Mouse (Mus musculus): ENCODE results near the gene Fgd6.

Fgd6 gene

DNA sequence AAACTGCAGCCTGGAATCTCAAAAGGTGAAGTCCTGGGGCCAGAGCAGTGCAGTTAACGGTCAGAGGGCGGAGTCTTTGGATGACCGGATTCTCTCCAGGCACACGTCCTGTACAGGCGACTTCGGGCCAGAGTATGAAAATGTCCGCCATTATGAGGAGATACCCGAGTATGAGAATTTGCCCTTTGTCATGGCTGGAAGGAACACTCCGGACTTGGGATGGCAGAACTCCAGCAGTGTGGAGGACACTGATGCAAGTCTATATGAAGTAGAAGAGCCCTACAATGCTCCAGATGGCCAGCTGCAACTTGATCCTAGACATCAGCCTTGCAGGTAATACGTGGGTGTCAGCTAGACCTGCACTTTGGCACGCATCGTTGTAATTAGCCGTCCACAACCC is 9.5 kb downstream of the Fgd6 start:
- DNase-seq (ENCODE audit: low read depth, low spot score) = no peak

DNA sequence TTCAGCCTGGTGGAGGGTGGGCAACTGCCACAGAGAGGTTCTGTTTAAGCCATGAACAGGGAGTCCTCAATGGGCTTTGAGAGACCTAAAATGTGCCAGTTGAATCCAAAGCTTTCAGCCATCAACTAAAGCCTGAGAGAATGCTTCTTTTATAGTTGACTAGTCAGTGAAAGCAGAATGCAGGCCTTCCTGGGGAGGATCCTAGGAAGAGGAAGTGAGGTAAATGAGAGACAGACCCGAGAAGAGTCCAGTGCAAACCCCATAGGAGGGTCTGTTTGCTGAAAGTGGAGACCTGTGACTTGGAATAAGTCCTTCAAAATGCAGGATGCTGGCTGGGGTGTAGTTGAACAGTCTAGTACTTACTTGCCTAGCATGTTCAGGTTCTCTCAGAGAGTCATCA is 11.2 kb downstream of the Fgd6 start:
- DNase-seq (ENCODE audit: low read depth, low spot score) = no peak

DNA sequence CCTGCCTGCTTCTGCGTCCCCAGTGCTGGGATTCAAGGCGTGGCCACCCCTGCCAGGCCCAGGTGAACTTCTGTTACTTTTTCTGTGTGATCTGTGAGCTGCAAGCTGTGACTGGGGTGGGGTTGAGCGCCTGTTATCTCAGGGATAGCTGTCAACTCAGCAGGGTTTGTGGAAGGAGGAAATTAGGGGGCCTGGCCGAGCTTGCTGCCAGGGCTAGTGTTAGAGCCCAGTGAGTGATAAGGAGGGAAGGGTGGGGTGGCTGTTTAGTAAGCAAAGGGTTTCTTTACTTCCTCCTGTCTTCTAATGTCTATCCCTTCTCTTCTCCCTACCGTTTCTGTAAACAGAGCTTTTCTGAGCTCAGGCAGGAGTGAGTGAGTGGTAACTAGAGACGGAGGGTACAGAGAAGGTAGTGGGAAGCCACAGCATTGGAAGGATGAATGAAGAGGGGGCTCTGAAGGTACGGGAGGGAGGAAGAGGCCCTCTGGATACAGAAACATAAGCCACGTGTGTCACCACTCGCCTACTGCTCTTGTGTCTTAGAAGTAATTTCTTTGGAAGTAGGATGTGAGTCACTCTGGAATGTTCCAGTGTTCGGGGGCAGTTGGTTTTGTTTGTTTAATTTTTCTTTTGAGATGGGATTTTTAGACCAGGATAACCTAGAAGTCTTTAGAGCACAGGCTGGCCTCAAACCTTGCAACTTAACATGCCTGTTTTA is 12.2 kb downstream of the Fgd6 start:
- DNase-seq (ENCODE audit: low read depth, low spot score) = no peak

DNA sequence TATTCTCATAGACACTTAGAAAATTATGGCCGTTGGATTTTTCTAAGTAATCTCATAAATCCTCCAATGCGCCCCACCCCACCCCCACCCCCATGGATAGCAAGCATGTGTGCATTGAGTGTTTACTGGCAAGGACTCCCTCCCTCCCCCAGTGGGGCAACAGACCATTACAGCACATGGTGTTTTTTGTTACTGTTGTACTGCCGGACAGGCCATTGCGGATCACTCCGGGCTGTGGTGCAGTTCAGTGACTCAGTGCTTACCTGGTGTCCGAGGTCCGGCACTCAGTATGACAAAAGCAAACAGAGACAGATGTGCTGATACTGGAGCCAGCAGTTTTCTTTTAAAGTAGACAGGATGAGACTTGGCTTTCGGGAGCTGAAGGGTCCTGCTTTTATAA is 13.3 kb downstream of the Fgd6 start:
- no peak for DNase-seq (ENCODE audit: low read depth, low spot score)

DNA sequence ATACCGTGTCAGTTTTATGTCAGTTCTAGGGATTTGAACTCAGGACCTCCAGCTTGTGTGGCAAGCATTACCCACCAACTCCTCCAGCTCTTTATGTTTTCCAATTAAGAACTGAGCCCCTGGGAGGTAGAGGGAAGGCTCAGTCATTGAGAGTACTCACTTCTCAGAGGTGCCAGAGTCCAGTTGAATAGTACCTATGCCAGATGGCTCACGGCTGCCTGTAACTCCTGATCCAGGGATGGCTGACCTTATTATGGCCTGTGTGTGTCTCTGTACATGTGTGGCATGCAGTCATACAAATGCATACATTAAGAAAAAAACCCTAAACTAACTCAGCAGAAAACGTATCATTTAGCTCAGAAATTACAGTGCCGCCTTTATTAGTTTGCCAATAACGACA is 14.9 kb downstream of the Fgd6 start:
- no peak for DNase-seq (ENCODE audit: low read depth, low spot score)

DNA sequence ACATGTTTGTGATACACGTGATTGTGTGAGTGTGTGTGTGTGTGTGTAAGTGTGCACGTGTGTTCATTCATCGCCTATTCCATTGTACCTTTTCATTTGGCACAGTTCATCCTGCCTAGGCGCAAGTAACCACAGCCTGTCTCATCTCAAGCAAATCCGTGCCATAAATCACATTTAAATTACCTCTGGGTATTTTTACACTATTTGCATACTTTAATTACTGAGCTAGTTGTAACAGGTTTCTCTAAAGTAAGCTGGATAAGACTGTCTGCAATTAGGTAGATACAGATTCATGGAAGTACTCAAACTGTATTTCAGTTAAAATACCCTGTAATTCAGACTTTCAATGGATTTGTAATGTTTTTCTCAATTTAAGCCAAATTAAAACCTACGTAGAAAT is 20.7 kb downstream of the Fgd6 start:
- DNase-seq (ENCODE audit: low read depth, low spot score) = no peak

DNA sequence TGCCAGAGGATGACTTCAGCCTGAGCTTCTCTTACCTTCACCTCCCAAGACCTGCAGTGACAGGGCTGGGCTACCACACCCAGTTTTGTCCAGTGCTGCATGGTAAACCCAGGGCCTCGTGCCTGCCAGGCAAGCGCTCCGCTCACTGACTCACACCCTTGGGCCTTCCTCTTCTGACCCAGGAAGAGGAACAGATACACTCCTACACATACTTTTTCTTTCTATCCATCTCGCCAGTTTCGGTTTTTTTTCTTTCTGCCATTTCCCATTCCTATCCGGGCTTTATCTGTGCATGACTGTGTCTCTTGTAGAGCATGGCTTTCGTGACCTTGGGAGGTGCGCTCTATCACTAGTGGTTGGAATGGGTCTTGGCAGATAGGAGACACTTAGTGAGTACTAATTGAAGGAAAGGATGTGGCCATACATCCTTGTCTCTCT is 23.8 kb downstream of the Fgd6 start:
- DNase-seq (ENCODE audit: low read depth, low spot score) = no peak

DNA sequence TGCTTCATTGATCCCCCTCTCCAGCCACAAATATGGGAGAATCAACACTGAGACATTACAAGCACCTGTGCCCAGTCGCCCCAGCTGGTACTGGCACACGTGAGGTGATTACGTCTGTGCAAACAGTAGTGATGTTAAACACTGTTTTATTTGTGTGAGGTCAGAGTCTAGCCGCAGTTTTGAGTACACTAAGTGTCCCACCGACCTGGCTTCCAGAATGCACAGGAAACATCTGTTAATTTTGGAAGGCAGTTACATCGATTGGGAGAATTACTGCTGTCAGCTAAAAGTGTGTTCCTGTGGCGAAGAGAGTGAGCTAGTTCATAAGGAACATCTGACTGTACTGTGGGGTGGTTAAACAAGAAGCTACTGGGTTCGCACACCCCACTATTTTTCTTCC is 24.4 kb downstream of the Fgd6 start:
- no peak for DNase-seq (ENCODE audit: low read depth, low spot score)

DNA sequence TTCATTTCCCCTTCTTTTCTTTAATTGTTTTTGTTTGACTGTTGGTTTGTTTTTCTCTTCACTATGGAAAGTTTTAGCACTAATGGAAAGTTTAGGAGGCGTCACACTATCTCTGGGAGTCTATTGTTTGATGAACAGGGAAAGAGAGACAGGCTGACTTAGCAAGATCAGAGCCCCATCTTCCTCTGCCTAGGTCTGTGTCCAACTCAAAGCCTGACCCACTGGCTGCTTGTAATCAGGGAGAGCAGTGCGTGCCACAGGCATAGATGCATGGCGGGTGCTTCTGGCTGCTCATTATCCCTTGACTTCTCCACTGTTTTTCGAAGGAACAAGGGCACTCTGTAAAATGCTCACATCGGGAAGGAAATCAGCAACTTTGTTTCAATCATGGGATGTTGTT is 26.6 kb downstream of the Fgd6 start:
- DNase-seq (ENCODE audit: low read depth, low spot score) = no peak

DNA sequence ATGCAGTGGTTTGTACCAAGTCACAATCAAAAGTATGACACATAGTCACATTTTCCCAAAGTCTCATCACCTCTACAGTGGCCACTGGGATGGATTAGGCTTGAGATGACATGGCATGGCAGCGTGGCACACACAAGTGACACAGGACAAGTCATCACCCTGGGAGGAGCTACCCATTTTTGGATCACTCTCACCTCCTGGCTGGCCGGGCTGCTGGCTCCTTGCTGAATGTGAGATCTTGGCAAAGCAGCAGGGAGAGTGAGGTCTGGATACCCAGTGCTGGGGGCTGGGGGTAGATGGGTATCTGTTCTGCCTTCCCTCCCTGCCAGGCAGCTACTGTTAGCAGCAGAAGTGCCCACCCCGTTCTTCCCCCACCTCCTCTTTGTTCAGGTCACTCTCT is 31.1 kb downstream of the Fgd6 start:
- no peak for DNase-seq (ENCODE audit: low read depth, low spot score)

DNA sequence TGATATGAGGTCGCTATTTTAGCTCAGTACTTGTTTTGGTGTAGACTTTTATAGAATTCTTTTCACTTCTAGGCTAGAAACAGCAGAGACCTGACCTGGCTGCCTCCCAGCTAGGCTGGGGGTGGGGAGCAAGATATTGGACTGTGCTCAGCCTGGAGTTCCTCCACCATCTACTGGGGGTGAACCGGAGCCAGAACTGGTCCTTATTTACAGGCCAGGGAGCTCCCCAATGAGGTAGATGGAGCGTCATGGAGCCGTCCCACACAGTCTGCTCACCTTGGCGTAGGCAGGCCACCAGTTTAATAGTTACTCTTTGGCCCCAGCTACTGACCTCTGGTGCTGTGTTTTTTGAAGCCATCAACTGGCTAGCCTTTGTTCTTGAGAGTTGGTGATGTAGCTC is 32.9 kb downstream of the Fgd6 start:
- DNase-seq (ENCODE audit: low read depth, low spot score) = no peak

DNA sequence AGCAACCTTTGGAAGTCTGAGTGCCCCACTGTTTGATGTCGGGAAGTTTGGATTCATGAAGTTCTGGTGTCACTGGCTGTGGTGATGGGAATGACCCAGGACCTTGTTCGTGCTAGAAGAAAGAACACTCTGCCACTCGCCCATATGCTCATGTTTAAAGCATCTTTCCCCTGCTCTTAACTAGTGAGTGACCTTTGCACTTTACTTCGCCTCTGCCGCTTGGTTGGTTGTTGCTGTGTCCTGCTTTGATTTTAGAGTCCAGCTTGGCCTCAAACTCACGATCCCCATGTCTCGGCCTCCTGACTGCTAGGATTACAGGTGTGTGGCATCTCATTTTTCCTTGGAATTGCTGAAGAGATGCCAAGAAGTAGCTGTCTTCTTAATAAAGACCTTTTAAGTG is 35.8 kb downstream of the Fgd6 start:
- DNase-seq (ENCODE audit: low read depth, low spot score) = no peak

DNA sequence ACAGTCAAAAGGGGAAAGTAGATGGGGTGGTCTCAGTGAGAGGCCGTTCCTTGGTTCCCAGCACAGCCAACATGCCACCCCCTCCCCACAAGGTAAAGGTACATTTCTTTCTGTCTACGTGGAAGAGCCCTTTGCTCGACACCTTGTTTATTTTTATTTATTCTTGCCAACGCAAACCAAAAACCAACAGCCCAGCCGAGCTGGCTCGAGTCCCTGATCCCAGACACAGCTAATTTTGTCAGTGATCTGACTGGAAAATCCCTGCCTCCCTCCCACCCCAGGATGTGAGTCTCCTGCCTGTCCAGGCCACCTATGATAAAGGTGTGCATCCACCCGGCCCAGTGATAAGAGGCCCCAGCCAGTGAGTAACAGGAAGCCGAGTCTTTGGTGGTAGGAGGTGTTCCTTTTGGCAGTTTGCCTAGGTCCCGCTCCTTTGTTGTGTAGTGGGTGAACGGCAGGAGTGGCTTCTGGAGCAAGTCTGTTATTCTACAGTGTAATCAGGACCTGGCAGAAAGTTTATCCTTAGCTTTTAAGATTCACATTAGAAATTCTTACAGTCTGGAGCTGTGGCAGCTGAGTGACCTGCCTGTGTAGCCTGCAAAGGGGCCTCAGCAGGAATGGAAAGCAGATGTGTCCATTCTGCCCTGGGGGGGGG is 36.6 kb downstream of the Fgd6 start:
- no peak for DNase-seq (ENCODE audit: low read depth, low spot score)

DNA sequence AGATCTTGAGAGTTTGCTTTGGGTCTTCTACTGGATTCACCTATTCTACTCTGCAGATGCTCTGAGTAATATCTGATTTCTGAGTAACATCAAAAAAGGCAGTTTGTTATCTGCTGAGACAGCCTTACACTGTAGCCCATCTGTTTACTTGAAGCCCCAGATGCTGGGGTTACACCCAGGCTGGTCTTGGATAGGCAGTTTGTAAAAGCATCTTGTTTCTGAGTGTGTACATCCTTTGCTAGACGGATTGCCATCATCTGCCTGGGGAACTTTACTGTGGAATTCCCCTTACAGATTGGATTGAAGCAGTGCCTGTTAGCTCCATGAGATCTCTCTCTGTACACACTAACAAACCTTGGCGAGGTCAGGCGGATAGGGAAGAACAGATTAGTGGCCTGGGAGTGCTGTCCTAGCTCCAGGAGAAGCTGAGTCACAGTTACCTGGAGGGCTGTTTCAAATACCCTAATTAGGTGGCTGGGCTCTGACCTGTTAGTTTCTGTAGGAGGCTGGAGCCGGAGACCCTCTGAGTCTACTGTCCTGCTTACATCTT is 37.2 kb downstream of the Fgd6 start:
- DNase-seq (ENCODE audit: low read depth, low spot score) = no peak

DNA sequence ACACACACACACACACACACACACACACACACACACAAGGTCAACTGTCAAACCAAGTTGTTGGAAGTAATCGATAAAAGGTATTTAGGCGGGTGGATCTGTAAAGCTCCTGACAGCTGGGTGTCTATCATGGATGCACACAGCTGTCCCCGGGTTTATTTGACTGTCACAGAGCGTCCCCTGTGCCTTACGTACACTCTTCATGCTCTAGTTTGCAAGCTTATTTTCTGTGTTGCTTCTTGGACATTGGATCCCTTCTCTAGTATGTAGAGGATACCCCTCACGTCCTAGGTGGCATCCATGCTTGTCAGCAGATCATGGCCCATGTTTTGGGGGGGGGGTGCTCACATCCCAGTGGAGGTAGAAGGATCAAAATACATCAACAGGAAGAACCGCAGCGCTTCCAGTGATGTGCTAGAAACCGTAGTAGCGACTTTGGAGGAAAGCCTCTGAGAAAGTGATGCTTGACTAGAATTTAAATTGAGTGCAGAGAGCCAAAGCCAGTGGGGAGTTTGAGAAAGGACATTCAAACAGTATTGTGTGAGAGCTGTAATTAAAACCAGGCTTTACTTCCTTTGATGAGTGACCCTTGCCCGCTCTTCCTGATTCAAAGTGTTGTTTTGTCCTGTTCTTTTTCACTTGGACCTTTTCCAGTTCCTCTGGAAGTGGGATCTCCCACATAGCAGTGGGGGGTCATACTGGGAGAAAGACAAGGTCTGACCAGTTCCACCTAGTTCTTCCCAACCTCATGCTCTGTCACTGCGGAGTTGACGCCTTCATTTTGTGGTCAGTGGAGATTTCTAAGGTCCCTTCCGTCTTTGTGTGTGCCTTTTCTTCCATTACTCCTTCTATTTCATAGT is 41.4 kb downstream of the Fgd6 start:
- DNase-seq (ENCODE audit: low read depth, low spot score) = no peak

DNA sequence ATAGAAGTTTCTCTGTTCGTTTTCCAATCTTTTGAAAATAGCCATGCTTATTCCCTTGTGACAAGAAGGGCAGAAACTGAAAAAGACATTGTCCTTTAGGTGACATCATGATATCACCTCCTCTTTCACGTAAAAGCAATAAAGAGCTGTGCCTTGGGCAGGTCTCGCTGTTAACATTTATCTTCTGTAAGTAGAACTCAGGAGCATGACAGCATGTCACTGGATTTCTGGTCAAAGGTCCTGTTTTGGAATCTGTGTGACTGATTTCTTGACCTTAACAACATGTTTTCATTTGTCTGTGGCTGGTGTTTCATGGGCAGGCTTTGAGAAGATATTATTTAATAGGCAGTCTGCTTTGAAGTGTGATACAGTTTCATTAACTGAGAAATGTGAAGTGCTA is 44.9 kb downstream of the Fgd6 start:
- DNase-seq (ENCODE audit: low read depth, low spot score) = no peak

DNA sequence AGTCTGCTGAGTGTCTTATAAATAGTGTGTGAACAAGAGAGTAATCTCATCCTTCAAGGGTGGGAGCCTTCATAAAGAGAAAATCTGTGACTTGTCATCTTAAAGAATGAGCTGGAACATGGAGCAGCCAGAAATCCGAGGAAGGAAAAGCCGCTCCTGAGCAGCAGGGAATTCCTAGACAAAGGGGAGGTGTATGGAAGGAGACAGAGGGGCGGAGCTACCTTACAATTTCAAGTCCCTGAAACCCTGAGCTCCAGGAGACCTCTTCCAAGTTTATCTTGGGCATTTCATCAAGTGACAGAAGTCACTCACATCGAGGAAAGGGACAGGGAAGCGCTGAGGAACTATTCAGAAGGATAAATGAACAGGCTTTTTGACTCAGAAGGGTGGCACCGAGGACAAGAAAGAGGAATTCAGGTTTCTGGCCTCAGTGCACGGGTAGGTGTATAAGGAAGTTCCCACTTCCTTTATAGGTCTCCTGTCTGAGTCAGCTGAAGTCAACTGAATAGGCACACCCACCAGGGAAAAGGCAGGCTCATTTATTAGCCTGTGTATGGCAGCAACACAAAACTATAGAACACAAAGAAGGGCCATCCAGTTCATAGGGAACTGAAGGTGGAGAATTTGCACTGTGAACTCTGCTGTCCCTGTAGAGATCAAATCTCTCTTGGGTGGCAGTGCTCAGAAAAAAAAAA is 46.4 kb downstream of the Fgd6 start:
- DNase-seq (ENCODE audit: low read depth, low spot score) = no peak

DNA sequence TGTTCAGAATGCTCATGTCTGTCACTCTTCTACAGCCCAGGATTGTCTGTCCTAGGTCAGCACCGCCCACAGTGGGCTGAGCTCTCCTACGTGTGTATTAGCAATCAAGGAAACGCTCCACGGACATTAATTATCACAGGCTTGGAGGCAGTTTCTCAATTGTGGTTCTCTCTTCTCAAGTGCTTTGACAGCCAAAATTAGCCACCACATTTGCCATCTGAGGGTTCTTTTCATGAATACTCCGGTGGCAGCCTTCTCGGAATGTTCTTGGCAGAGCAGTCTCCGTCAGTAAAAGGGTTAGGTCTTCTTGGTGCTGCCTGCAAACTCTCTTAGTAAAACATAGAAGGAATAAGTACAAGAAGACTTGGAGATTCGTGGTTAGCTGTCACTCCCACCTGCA is 50.5 kb downstream of the Fgd6 start:
- no peak for DNase-seq (ENCODE audit: low read depth, low spot score)

DNA sequence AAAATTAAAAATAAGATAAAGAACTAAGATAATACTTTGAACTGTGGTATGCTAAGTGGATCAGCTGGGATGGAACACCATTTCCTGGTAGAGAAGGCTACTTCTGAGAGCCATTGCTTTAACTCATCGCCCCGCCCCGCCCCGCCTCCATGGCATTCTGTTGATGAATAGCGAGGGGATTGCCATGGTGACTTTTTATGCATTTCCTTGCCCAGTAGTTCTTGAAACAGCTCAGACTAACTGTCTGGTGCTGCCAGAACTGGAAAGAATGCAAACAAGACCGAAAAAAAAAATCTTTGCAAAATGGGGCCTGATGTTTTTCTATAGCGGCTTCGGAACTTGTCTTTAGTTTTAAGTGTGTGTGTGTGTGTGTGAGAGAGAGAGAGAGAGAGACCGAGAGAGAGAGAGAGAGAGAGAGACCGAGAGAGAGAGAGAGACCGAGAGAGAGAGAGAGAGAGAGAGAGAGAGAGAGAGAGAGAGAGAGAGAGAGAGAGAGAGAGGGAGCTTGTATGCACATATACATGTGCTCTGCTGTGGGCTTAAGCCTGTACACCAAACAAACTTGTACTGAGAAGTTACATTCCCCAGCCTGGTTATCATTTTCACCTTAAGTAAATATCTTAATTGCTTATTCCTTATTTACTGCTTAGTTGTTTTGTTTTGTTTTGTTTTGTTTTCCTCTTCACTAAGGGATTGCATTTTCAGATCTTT is 51.7 kb downstream of the Fgd6 start:
- DNase-seq (ENCODE audit: low read depth, low spot score) = no peak

DNA sequence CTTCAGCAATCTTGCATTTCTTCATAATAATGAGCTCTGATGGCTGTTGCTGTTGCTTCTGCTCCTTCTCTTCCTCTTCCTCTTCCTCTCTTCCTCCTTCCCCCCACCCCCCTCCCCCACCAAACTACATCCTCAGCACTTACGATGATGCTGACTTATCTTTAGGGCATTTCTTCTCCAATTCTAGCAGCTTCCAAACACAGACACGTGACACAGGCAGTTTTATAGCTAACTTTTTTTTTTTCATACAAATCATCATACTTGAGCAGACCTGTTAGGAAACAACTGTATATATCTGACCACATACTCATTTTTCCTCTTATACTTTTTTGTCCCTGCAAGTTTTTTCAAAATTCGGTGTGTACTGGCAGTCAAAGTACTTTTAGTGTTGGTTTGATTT is 54.2 kb downstream of the Fgd6 start:
- no peak for DNase-seq (ENCODE audit: low read depth, low spot score)

DNA sequence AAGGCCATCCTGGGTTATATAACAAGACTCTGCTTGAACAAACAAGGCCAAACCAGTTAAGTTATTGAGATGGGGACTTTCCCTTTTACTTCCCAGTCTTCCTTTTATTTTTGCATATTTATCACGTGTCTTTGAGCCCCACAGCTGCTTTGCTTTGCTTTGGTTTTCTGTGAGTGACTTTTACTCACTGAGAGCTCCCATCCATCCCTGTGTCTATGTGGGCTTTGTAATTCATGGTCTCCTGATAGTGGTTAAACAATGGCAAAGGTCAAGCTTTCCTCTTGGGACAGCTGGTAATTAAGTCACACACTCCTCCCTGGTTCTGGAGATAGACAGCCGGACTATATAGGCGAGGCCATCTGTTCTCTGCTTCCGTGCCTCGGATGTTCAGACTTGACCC is 57.7 kb downstream of the Fgd6 start:
- no peak for DNase-seq (ENCODE audit: low read depth, low spot score)
